Mouse (Mus musculus): ENCODE results near the gene Astn1. TPM values are rescaled to one million over a fixed set of nuclear protein-coding genes. Genes with fewer than 3 reads are reported as not detected.

Astn1 gene
- total and polyA plus RNA-seq, 3 experiments, result 0.35 to 0.42 TPM; not detected in 1

DNA sequence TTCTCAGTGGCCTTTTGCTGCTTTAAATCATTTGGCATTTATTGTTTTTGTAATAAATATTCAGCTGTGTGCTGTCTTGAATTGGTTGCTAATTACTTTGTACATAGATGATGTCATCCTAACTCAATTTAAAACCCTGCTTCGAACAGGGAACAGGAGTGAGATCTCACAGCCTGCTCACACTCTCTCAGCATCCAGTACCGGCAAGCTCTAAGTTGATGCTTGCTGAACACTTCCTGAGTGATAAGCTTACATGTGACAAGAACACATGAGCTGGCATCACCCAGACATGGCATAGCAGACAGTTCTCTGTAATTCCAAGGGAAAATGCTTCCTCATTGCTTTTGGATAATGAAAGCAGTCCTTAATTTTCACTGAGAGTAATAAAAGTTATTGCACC is 38.8 kb downstream of the Astn1 start:
- Histone ChIP-seq H3K79me2 (replicated peaks; ENCODE audit: control insufficient read depth, extremely low read depth, insufficient read depth, poor library complexity, severe bottlenecking) (no peaks in the 10 kb centered on the region), H3K4me2 (ENCODE audit: insufficient read depth, low read depth, poor library complexity, severe bottlenecking) (no peak overlapping the region), H3K36me3 (replicated peaks in 1 of 2; ENCODE audit: control insufficient read depth in 1 of 2, insufficient read depth in 1 of 2, low read length in 1 of 2) (no peaks in the 10 kb centered on the region), H3K27me3 (replicated peaks) (no peaks in the 10 kb centered on the region), H3K27ac (ENCODE audit: insufficient read depth, low read depth) (no peak overlapping the region), H3K9ac (ENCODE audit: insufficient read depth, low read depth) (no peak overlapping the region), H3K4me3 (replicated peaks in 1 of 3; ENCODE audit: low read depth in 2 of 3, low read length in 2 of 3, poor library complexity in 1 of 3) (no peak overlapping the region), H3K4me1 (ENCODE audit: control insufficient read depth in 1 of 2, insufficient read depth in 2 of 2) (peaks cover 0 to 4% of the 10 kb centered on the region in 2 experiments; a peak in 1 of 4 replicates), H3K9me3 (replicated peaks; ENCODE audit: low read length) (no peaks in the 10 kb centered on the region)
- dilution Hi-C loops (cut with MboI; ENCODE audit: extremely low pct_ligation_motif_present, extremely low pct_unique_long_range_greater_than_20kb, low sequenced_read_pairs), result no loop called here
- no peak for TF ChIP-seq MAFK (IDR thresholded peaks at IDR 0.05; ENCODE audit: insufficient replicate concordance, low read length)
- TF ChIP-seq USF2 (conservative IDR thresholded peaks at IDR 0.05; ENCODE audit: low read depth, low read length), result no peak
- TF ChIP-seq BHLHE40 (IDR thresholded peaks at IDR 0.05; ENCODE audit: low read depth, low read length), result no peak
- no peak for TF ChIP-seq SIN3A (IDR thresholded peaks at IDR 0.05; ENCODE audit: low read length)
- no peak for TF ChIP-seq EP300 (IDR thresholded peaks at IDR 0.05; ENCODE audit: low read length)
- TF ChIP-seq ZMIZ1 (IDR thresholded peaks at IDR 0.05; ENCODE audit: low read depth, low read length), result no peak
- TF ChIP-seq MAZ (IDR thresholded peaks at IDR 0.05; ENCODE audit: low read depth, low read length), result no peak
- no peak for TF ChIP-seq PAX5 (IDR thresholded peaks at IDR 0.05; ENCODE audit: low read length)
- no peak for TF ChIP-seq JUND (conservative IDR thresholded peaks at IDR 0.05; ENCODE audit: low read depth, low read length)
- no peak for TF ChIP-seq TBP (conservative IDR thresholded peaks at IDR 0.05; ENCODE audit: low read depth, low read length)
- TF ChIP-seq ZKSCAN1 (IDR thresholded peaks at IDR 0.05; ENCODE audit: borderline replicate concordance, low read depth, low read length), result no peak
- no peak for TF ChIP-seq ZC3H11A (IDR thresholded peaks at IDR 0.05; ENCODE audit: low read depth, low read length)
- TF ChIP-seq SMC3 (IDR thresholded peaks at IDR 0.05; ENCODE audit: low read depth, low read length), result no peak
- TF ChIP-seq MXI1 (IDR thresholded peaks at IDR 0.05; ENCODE audit: low read depth, low read length), result no peak
- no peak for TF ChIP-seq IRF4 (IDR thresholded peaks at IDR 0.05; ENCODE audit: low read depth, low read length)
- in situ Hi-C loops (cut with MboI; ENCODE audit: low pct_ligation_motif_present, low pct_unique_long_range_greater_than_20kb, low sequenced_read_pairs), result no loop called here
- DNase-seq (ENCODE audit: extremely low read depth), result no peak

- Histone ChIP-seq H3K4me1 (ENCODE audit: control insufficient read depth in 1 of 2, insufficient read depth in 2 of 2) (no peaks in the 10 kb centered on the region), H3K36me3 (replicated peaks in 1 of 2; ENCODE audit: control insufficient read depth in 1 of 2, insufficient read depth in 1 of 2, low read length in 1 of 2) (no peaks in the 10 kb centered on the region), H3K79me2 (replicated peaks; ENCODE audit: control insufficient read depth, extremely low read depth, insufficient read depth, poor library complexity, severe bottlenecking) (no peaks in the 10 kb centered on the region), H3K9me3 (replicated peaks; ENCODE audit: low read length) (no peaks in the 10 kb centered on the region), H3K9ac (ENCODE audit: insufficient read depth, low read depth) (no peak overlapping the region), H3K4me2 (ENCODE audit: insufficient read depth, low read depth, poor library complexity, severe bottlenecking) (no peak overlapping the region), H3K27ac (ENCODE audit: insufficient read depth, low read depth) (no peak overlapping the region), H3K4me3 (replicated peaks in 1 of 3; ENCODE audit: low read depth in 2 of 3, low read length in 2 of 3, poor library complexity in 1 of 3) (no peak overlapping the region), H3K27me3 (replicated peaks) (no peaks in the 10 kb centered on the region)
- in situ Hi-C loops (cut with MboI; ENCODE audit: low pct_ligation_motif_present, low pct_unique_long_range_greater_than_20kb, low sequenced_read_pairs), result no loop called here
- dilution Hi-C loops (cut with MboI; ENCODE audit: extremely low pct_ligation_motif_present, extremely low pct_unique_long_range_greater_than_20kb, low sequenced_read_pairs), result no loop called here
- no peak for DNase-seq (ENCODE audit: extremely low read depth)
- TF ChIP-seq TCF12 (IDR thresholded peaks at IDR 0.05; ENCODE audit: low read depth, low read length), result no peak
These were observed 44.1 kb downstream of the Astn1 start for GRCm38 (mm10) chr1:158405899-158406769.

Data from CH12.LX (cell line).